Mouse (Mus musculus) CH12.LX (cell line): ENCODE data around the gene Rtp2.

Experiments used
- CTCF ChIP-seq, 2 experiments: IDR thresholded peaks in 1 of 2; conservative IDR thresholded peaks in 1 of 2; 2 replicates each; pipeline ENCODE4 v1.5.1; 2011 to 2012; ENCODE audit warnings: low read depth in 2 of 2, low read length in 2 of 2, improper control_type of control experiment in 1 of 2, inconsistent platforms in 1 of 2, mild to moderate bottlenecking in 1 of 2, moderate library complexity in 1 of 2
- E2F4 ChIP-seq: IDR thresholded peaks from 2 replicates; pipeline ENCODE4 v1.6.1; 2011; ENCODE audit warnings: low read depth, low read length, improper control_type of control experiment; ENCODE audit not compliant: insufficient replicate concordance
- EP300 ChIP-seq: IDR thresholded peaks from 2 replicates; pipeline ENCODE4 v1.6.1; 2011; ENCODE audit warnings: low read length, improper control_type of control experiment
- ETS1 ChIP-seq: conservative IDR thresholded peaks from 2 replicates; pipeline ENCODE4 v1.6.1; 2012; ENCODE audit warnings: low read depth, mild to moderate bottlenecking, inconsistent platforms, low read length, improper control_type of control experiment, moderate library complexity
- HCFC1 ChIP-seq: IDR thresholded peaks from 2 replicates; pipeline ENCODE4 v1.6.1; 2012; ENCODE audit warnings: low read depth, mild to moderate bottlenecking, inconsistent platforms, low read length, improper control_type of control experiment
- MAFK ChIP-seq: IDR thresholded peaks from 2 replicates; pipeline ENCODE4 v1.6.1; 2011; ENCODE audit warnings: low read length, improper control_type of control experiment; ENCODE audit not compliant: insufficient replicate concordance
- MAX ChIP-seq: IDR thresholded peaks from 2 replicates; pipeline ENCODE4 v1.6.1; 2011; ENCODE audit warnings: low read length, improper control_type of control experiment
- MYC ChIP-seq: IDR thresholded peaks from 2 replicates; pipeline ENCODE4 v1.6.1; 2011; ENCODE audit warnings: low read depth, mild to moderate bottlenecking, improper control_type of control experiment, low read length
- POLR2A ChIP-seq: IDR thresholded peaks from 2 replicates; pipeline ENCODE4 v1.6.1; 2011; ENCODE audit warnings: low read depth, mild to moderate bottlenecking, improper control_type of control experiment, low read length
- ZNF384 ChIP-seq: IDR thresholded peaks from 2 replicates; pipeline ENCODE4 v1.6.1; 2012; ENCODE audit warnings: low read depth, low read length, improper control_type of control experiment, inconsistent platforms

- TF ChIP-seq ETS1 (no peak), EP300 (no peak), POLR2A (no peak), MAFK (no peak), HCFC1 (no peak), MYC (no peak), E2F4 (no peak), CTCF (conservative IDR thresholded peaks at IDR 0.05 in 1 of 2, IDR thresholded peaks at IDR 0.05 in 1 of 2; ENCODE audit: low read depth in 2 of 2, low read length in 2 of 2) (no peak), ZNF384 (no peak), MAX (no peak)
Observed at GRCm38 (mm10) chr16:23968888-23969287, 36.7 kb upstream of the Rtp2 start.
